Mouse (Mus musculus): Measurements from ENCODE around the gene Axl. TPM values are rescaled to one million over a fixed set of nuclear protein-coding genes. Genes with fewer than 3 reads are reported as not detected.
"Not testable (repeated sequence)": the region's sequence is repeated elsewhere in the genome, so short reads cannot be mapped to it uniquely, and the experiment has no call there.

Gene Axl
- polyA plus RNA-seq, 1 experiment from 2014 or later = 57.2 TPM

DNA sequence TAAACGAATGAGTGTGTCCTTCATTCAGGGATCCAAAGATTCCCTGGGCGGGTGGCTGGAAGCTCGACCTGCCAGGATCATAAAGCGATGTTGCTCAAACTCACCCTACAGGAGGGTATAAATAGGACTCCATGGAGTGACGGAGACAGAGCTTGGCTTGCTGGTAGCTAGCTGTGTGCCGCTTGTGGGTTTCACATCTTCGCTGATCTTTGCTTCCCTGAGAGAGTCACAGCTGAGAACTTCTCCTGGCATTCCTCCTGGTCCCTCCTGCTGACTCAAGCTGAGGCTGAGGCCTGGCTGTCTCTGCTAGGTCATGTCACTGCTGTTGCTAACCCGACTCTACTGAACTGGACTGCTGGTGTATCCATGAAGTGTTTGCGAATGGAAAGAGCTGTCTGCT is 4.5 kb upstream of the Axl start:
- not testable (repeated sequence) for H3K9ac ChIP-seq (replicated peaks); H3K9me3 ChIP-seq; H3K4me3 ChIP-seq (replicated peaks); H3K27me3 ChIP-seq; H3K27ac ChIP-seq; H3K36me3 ChIP-seq; ATAC-seq (ENCODE audit: insufficient number of reproducible peaks, insufficient read depth, low FRiP score, low TSS enrichment, low read depth); H3K4me2 ChIP-seq
- peaks cover 12% of the 10 kb centered on the region for H3K4me1 ChIP-seq (replicated peaks)
- 69% methylated on average over 9 of the region's 9 CpGs for WGBS

- Histone ChIP-seq H3K27me3 (no peaks in the 10 kb centered on the region), H3K9ac (replicated peaks) (no peak overlapping the region), H3K4me1 (replicated peaks) (peaks cover 25% of the 10 kb centered on the region), H3K9me3 (no peaks in the 10 kb centered on the region), H3K4me3 (replicated peaks) (no peak overlapping the region), H3K36me3 (peaks cover 2% of the 10 kb centered on the region; the same call in 1 of the 2 replicates), H3K27ac (no peak overlapping the region), H3K4me2 (no peak overlapping the region)
- 73% methylated on average over 8 of the region's 8 CpGs for WGBS
- no peak for ATAC-seq (ENCODE audit: insufficient number of reproducible peaks, insufficient read depth, low FRiP score, low TSS enrichment, low read depth)
These were observed 2.1 kb upstream of the Axl start for GRCm38 (mm10) chr7:25790615-25791014.

DNA sequence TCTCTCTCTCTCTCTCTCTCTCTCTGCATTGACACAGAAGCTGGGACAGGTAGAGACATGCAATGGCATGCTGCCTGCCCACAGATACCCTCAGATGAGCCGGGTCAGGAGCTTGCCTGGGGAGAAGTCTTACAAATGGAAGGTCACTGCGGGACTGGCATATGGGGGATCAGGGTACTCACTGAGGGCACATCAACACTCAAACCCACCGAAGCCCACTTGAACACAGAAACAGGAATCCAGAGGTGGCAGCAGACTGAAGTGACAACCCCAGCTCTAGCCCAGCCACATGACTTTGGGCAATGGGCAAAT is 580 bp upstream of the Axl start:
- Histone ChIP-seq H3K9me3 (no peaks in the 10 kb centered on the region), H3K36me3 (peaks cover 15% of the 10 kb centered on the region; the same call in 1 of the 2 replicates), H3K4me2 (peak overlapping the region; percentile 87), H3K9ac (replicated peaks) (peak overlapping the region; percentile 75), H3K27ac (peak overlapping the region; percentile 84), H3K27me3 (no peaks in the 10 kb centered on the region), H3K4me3 (replicated peaks) (peak overlapping the region; percentile 67), H3K4me1 (replicated peaks) (peaks cover 25% of the 10 kb centered on the region)
- ATAC-seq (ENCODE audit: insufficient number of reproducible peaks, insufficient read depth, low FRiP score, low TSS enrichment, low read depth) = no peak
- 6% methylated on average over 3 of the region's 3 CpGs for WGBS

- H3K27ac ChIP-seq = peak overlapping the region; percentile 84
- H3K4me3 ChIP-seq (replicated peaks) = peak overlapping the region; percentile 67
- H3K36me3 ChIP-seq = peaks cover 24% of the 10 kb centered on the region; the same call in 1 of the 2 replicates
- H3K9ac ChIP-seq (replicated peaks) = peak overlapping the region; percentile 75
- no peaks in the 10 kb centered on the region for H3K27me3 ChIP-seq
- peaks cover 29% of the 10 kb centered on the region for H3K4me1 ChIP-seq (replicated peaks)
- no peaks in the 10 kb centered on the region for H3K9me3 ChIP-seq
- WGBS = 34% methylated on average over 8 of the region's 9 CpGs
- no peak for ATAC-seq (ENCODE audit: insufficient number of reproducible peaks, insufficient read depth, low FRiP score, low TSS enrichment, low read depth)
- peak overlapping the region; percentile 87 for H3K4me2 ChIP-seq
These were observed 867 bp downstream of the Axl start for GRCm38 (mm10) chr7:25787456-25788219.

- WGBS = 71% methylated on average over 4 of the region's 4 CpGs
- peak overlapping the region; percentile 67 for H3K4me3 ChIP-seq (replicated peaks)
- no peaks in the 10 kb centered on the region for H3K27me3 ChIP-seq
- H3K4me2 ChIP-seq = peak overlapping the region; percentile 87
- no peaks in the 10 kb centered on the region for H3K9me3 ChIP-seq
- ATAC-seq (ENCODE audit: insufficient number of reproducible peaks, insufficient read depth, low FRiP score, low TSS enrichment, low read depth) = no peak
- H3K36me3 ChIP-seq = peaks cover 24% of the 10 kb centered on the region; the same call in 1 of the 2 replicates
- peaks cover 36% of the 10 kb centered on the region for H3K4me1 ChIP-seq (replicated peaks)
- H3K9ac ChIP-seq (replicated peaks) = peak overlapping the region; percentile 75; the same call in 1 of the 2 replicates
- H3K27ac ChIP-seq = no peak overlapping the region
These were observed 1.5 kb downstream of the Axl start for GRCm38 (mm10) chr7:25786974-25787373.

GRCm38 (mm10) chr7:25785752-25786151 is 2.8 kb downstream of the Axl start:
- peaks cover 24% of the 10 kb centered on the region; the same call in 1 of the 2 replicates for H3K36me3 ChIP-seq
- peaks cover 45% of the 10 kb centered on the region for H3K4me1 ChIP-seq (replicated peaks)
- H3K4me3 ChIP-seq (replicated peaks) = no peak overlapping the region
- H3K9me3 ChIP-seq = no peaks in the 10 kb centered on the region
- 70% methylated on average over 4 of the region's 4 CpGs for WGBS
- no peak overlapping the region for H3K4me2 ChIP-seq
- H3K9ac ChIP-seq (replicated peaks) = no peak overlapping the region
- no peaks in the 10 kb centered on the region for H3K27me3 ChIP-seq
- H3K27ac ChIP-seq = no peak overlapping the region
- no peak for ATAC-seq (ENCODE audit: insufficient number of reproducible peaks, insufficient read depth, low FRiP score, low TSS enrichment, low read depth)

GRCm38 (mm10) chr7:25784808-25785207 is 3.7 kb downstream of the Axl start:
- WGBS = 55% methylated on average over 1 of the region's 1 CpGs
- H3K36me3 ChIP-seq = peaks cover 28% of the 10 kb centered on the region
- no peak overlapping the region for H3K4me3 ChIP-seq (replicated peaks)
- no peaks in the 10 kb centered on the region for H3K9me3 ChIP-seq
- peaks cover 43% of the 10 kb centered on the region for H3K4me1 ChIP-seq (replicated peaks)
- ATAC-seq (ENCODE audit: insufficient number of reproducible peaks, insufficient read depth, low FRiP score, low TSS enrichment, low read depth) = no peak
- H3K27ac ChIP-seq = no peak overlapping the region
- H3K4me2 ChIP-seq = no peak overlapping the region
- no peaks in the 10 kb centered on the region for H3K27me3 ChIP-seq
- no peak overlapping the region for H3K9ac ChIP-seq (replicated peaks)

DNA sequence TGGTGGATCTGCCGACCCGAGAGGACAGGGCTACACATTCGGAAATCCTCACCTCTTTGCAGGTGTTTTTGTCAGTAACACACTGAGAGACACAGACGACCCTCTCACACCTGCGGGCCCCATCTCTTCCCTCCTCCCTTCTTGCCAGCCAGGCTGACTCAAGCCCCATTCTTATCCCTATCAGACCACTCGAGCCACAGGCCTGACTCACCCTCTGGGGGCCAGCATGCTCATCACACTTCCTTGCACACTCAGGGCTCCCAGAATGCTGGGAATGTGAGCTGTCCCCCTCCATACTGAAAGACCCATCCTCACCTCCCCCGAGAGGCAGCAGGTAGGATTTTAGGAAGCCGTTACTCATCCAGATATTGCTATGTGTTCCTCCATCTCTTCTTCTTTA is 4.8 kb downstream of the Axl start:
- H3K9me3 ChIP-seq = no peaks in the 10 kb centered on the region
- H3K27ac ChIP-seq = no peak overlapping the region
- H3K36me3 ChIP-seq = peaks cover 36% of the 10 kb centered on the region
- no peak overlapping the region for H3K4me3 ChIP-seq (replicated peaks)
- H3K27me3 ChIP-seq = no peaks in the 10 kb centered on the region
- ATAC-seq (ENCODE audit: insufficient number of reproducible peaks, insufficient read depth, low FRiP score, low TSS enrichment, low read depth) = no peak
- H3K4me2 ChIP-seq = no peak overlapping the region
- WGBS = 64% methylated on average over 8 of the region's 8 CpGs
- H3K4me1 ChIP-seq (replicated peaks) = peaks cover 33% of the 10 kb centered on the region
- H3K9ac ChIP-seq (replicated peaks) = no peak overlapping the region

- 79% methylated on average over 6 of the region's 6 CpGs for WGBS
- Histone ChIP-seq H3K9me3 (no peaks in the 10 kb centered on the region), H3K9ac (replicated peaks) (no peak overlapping the region), H3K27me3 (no peaks in the 10 kb centered on the region), H3K36me3 (peaks cover 46% of the 10 kb centered on the region), H3K4me2 (peak overlapping the region; percentile 81; the same call in 1 of the 2 replicates), H3K27ac (peak overlapping the region; percentile 86), H3K4me3 (replicated peaks) (no peak overlapping the region), H3K4me1 (replicated peaks) (peaks cover 31% of the 10 kb centered on the region)
- no peak for ATAC-seq (ENCODE audit: insufficient number of reproducible peaks, insufficient read depth, low FRiP score, low TSS enrichment, low read depth)
These were observed 5.8 kb downstream of the Axl start for GRCm38 (mm10) chr7:25782744-25783143.

DNA sequence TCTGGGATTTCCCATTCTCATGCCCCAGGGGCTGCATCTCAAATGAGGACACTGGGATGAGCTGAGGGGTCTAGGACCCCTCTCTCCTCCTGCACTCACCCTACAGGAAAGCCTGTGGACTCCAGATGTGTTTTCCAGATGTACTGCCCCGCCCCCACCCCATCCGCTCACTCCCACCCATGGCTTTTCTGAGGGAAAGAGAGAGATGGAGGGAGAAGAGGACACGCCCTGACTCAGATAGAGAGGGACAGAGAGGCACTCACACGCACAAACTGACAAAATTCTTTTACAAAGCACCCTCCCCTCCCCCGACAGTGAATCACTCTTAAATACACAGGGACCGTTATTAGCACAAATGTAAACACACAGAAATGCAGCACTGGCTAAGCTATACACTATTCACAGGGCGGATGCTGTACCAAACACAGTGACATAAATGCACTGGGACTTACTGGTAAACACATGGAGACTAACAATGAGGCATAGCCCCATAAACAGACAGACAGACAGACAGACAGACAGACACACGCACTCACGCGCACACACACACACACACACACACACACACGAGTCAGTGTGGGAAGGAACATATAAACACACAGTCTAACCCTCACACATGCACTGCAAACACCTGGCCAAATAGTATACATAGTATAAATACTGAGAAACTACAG is 6.4 kb downstream of the Axl start:
- Histone ChIP-seq H3K9me3 (no peaks in the 10 kb centered on the region), H3K27me3 (no peaks in the 10 kb centered on the region), H3K9ac (replicated peaks) (peak overlapping the region; percentile 67), H3K4me3 (replicated peaks) (peak overlapping the region; percentile 39), H3K36me3 (peaks cover 53% of the 10 kb centered on the region), H3K4me2 (peak overlapping the region; percentile 81), H3K4me1 (replicated peaks) (peaks cover 25% of the 10 kb centered on the region), H3K27ac (peak overlapping the region; percentile 86)
- WGBS = 35% methylated on average over 11 of the region's 11 CpGs
- peak; percentile 58; the same call in 1 of the 2 replicates for ATAC-seq (ENCODE audit: insufficient number of reproducible peaks, insufficient read depth, low FRiP score, low TSS enrichment, low read depth)

GRCm38 (mm10) chr7:25781321-25781936 is 7.1 kb downstream of the Axl start:
- Histone ChIP-seq H3K36me3 (peaks cover 60% of the 10 kb centered on the region), H3K27ac (peak overlapping the region; percentile 86), H3K4me3 (replicated peaks) (peak overlapping the region; percentile 39), H3K9me3 (no peaks in the 10 kb centered on the region), H3K27me3 (no peaks in the 10 kb centered on the region), H3K4me2 (peak overlapping the region; percentile 81), H3K4me1 (replicated peaks) (peaks cover 20% of the 10 kb centered on the region), H3K9ac (replicated peaks) (peak overlapping the region; percentile 67)
- ATAC-seq (ENCODE audit: insufficient number of reproducible peaks, insufficient read depth, low FRiP score, low TSS enrichment, low read depth) = 0 out of 2 replicates have a peak, but pooled peaks have one; percentile 1
- 7% methylated on average over 33 of the region's 33 CpGs for WGBS
